Mouse (Mus musculus): ENCODE data around the gene Kng1.

Gene Kng1

GRCm38 (mm10) chr16:23115486-23115885, 57.8 kb downstream of the Kng1 start:
- DNase-seq, result no peak

DNA sequence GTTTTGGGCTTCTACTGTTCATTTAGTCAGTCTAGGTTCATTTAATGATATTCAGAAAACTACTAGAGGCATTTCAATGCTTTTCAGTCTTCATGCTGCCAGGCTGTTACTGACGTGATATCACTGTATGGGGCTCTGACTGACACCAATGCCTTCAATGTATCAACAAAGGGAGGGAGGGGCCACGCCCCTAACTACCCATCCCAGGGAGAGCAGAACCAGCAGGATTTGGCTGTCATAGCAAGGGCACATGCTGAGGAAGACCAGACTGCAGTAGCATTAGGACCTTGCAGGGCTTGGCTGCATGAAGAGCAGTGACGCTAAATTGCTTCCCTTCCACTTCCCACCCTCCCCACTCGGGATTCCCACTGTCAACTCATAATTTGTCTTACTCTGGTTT, 59.5 kb downstream of the Kng1 start:
- DNase-seq, result no peak

- DNase-seq, result no peak
These were observed 64.8 kb downstream of the Kng1 start for GRCm38 (mm10) chr16:23122446-23122845.

GRCm38 (mm10) chr16:23123104-23123503, 65.4 kb downstream of the Kng1 start:
- no peak for DNase-seq

- DNase-seq, result no peak
These were observed 66.7 kb downstream of the Kng1 start for GRCm38 (mm10) chr16:23124398-23124797.

DNA sequence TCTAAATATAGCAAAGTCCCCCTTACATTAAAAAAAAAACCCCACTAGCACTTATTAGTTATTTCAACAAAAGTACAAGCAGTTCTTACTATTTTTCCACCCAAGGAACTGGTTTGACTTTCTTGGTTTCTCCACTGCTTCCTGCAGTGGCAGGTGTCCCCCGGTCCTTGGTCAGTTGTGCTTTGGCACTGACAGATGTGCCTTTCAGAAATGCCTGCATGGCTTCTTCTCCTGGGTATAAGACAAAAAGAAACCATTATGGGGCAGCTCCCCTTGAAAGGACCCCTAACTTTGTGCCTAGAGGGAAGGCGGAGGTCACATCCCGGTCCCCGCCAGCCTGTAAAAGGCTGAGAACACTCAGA, 69.6 kb downstream of the Kng1 start:
- DNase-seq, result no peak

- DNase-seq, result peak; percentile 95
These were observed 70.2 kb downstream of the Kng1 start, which contains the start of gene Rfc4 for GRCm38 (mm10) chr16:23127673-23128375. Rfc4 (minus strand) TSS chr16:23127737.

DNA sequence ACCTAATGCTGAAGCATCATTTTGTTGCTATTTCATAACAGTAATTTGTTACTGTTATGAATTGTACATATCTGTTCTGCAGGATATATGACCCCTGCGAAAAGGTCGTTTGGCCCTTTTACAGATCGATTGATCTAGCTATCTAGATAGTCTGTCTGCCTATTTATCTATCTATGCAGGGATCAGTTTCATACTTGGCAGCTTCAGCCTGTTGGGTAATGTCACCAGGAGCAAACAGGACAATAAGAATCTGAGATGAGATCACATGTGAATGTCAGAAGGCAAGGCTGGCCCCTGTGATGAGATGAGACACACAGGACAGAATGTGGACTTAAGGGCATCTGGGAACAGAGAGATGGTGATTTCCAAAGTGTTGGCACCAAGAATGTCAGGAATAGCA, 72.6 kb downstream of the Kng1 start:
- DNase-seq, result no peak
